Mouse (Mus musculus): ENCODE data around the gene Osbpl10.

DNA sequence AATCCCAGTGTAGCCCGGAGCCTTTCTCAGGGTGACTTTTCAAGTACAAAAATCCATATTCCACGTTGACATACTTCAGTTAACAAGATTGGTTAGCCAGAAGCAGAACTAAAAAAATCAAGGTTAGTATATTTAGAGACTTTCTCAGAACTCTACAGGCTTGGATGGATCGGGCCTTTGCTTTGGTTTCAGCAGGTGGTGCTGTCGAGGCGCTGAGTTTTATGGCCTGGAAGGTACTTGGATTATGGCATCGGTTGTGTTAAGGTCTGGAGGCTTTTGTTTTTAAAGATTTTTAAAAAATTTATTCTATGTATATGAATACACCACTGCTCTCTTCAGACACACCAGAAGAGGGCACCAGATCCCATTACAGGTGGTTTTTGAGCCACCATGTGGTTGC lies 32.8 kb upstream of the Osbpl10 start:
- TF ChIP-seq POLR2A (IDR thresholded peaks at IDR 0.05; ENCODE audit: low read depth, low read length) (no peak), CTCF (conservative IDR thresholded peaks at IDR 0.05; ENCODE audit: insufficient read depth, insufficient read length, low read depth, low read length) (no peak)
